Mouse (Mus musculus): Measurements from ENCODE around the gene Btf3l4.

DNA sequence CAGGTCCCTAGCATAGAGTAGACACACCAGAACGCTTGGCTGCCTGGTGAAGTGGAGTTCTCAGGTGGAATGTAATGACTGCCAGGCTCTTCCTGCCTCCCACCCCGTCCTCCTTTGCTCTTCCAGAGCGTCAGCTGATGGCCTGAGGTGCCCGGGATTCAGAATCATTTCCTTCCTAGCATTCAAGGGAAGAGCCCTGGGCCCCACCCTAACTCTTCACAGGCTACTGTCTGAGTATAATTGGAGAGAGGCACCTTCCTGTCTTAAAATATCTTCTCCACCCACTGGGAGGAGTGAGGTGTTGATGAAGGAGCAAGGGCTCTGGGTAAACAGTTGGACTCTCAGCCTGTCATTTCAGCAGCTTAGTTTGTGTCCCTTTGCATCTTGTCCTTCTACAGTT is 36.7 kb downstream of the Btf3l4 start:
- TF ChIP-seq EP300 (IDR thresholded peaks at IDR 0.05; ENCODE audit: insufficient read depth, low read depth, low read length): no peak
- TF ChIP-seq CTCF (IDR thresholded peaks at IDR 0.05; ENCODE audit: low read depth, low read length): no peak
